Mouse (Mus musculus): ENCODE results near the gene Rbm47. TPM values are rescaled to one million over a fixed set of nuclear protein-coding genes. Genes with fewer than 3 reads are reported as not detected.
A peak's percentile ranks its signal among the peaks of the same experiment; 100 is the strongest.

Gene Rbm47
- polyA plus RNA-seq, 1 experiment from 2014 or later: 75.0 TPM

DNA sequence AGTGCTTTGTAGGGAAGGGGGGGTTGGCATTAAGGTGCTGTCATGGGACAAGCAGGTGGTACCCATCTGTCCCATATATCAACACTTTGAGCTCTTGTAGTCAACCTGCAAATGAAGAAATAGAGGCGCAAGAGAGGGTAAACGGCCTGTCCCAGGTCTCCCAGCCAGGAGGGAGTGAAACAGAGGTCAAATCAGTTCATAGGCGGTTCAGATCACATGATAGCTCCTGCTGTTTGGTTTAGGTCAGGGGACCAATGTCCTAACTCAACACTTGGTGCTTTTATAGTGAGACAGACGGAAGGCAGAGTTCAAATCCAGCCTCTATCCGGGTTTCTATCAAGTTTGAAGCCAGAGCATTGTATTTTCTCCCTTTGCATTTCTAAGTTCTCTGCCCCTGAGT, 6.0 kb downstream of the Rbm47 start:
- H3K4me2 ChIP-seq (replicated peaks; ENCODE audit: low read depth, low read length): no peak overlapping the region
- no peak for ATAC-seq (ENCODE audit: low FRiP score, low TSS enrichment)
- WGBS: 75% methylated on average over 5 of the region's 5 CpGs
- no peaks in the 10 kb centered on the region for H3K36me3 ChIP-seq (ENCODE audit: insufficient read depth, low read length)
- H3K9me3 ChIP-seq (ENCODE audit: low read length): no peaks in the 10 kb centered on the region
- H3K27ac ChIP-seq (ENCODE audit: low read length): no peak overlapping the region
- H3K4me1 ChIP-seq (ENCODE audit: insufficient read depth, low read length): peaks cover 8% of the 10 kb centered on the region; the same call in 1 of the 2 replicates
- H3K4me3 ChIP-seq (ENCODE audit: low read length): no peak overlapping the region
- H3K9ac ChIP-seq (replicated peaks; ENCODE audit: low read length): no peak overlapping the region
- no peaks in the 10 kb centered on the region for H3K27me3 ChIP-seq (ENCODE audit: insufficient read depth, low read length)

GRCm38 (mm10) chr5:66166193-66166629, 6.7 kb downstream of the Rbm47 start:
- H3K4me1 ChIP-seq (ENCODE audit: insufficient read depth, low read length): peaks cover 8% of the 10 kb centered on the region; the same call in 1 of the 2 replicates
- H3K9me3 ChIP-seq (ENCODE audit: low read length): no peaks in the 10 kb centered on the region
- H3K27ac ChIP-seq (ENCODE audit: low read length): no peak overlapping the region
- no peak overlapping the region for H3K4me2 ChIP-seq (replicated peaks; ENCODE audit: low read depth, low read length)
- no peak overlapping the region for H3K9ac ChIP-seq (replicated peaks; ENCODE audit: low read length)
- H3K27me3 ChIP-seq (ENCODE audit: insufficient read depth, low read length): no peaks in the 10 kb centered on the region
- 43% methylated on average over 4 of the region's 4 CpGs for WGBS
- H3K4me3 ChIP-seq (ENCODE audit: low read length): no peak overlapping the region
- ATAC-seq (ENCODE audit: low FRiP score, low TSS enrichment): no peak
- H3K36me3 ChIP-seq (ENCODE audit: insufficient read depth, low read length): no peaks in the 10 kb centered on the region

- Histone ChIP-seq H3K27me3 (ENCODE audit: insufficient read depth, low read length) (no peaks in the 10 kb centered on the region), H3K9me3 (ENCODE audit: low read length) (no peaks in the 10 kb centered on the region), H3K4me1 (ENCODE audit: insufficient read depth, low read length) (peaks cover 7% of the 10 kb centered on the region; the same call in 1 of the 2 replicates), H3K4me3 (ENCODE audit: low read length) (no peak overlapping the region), H3K4me2 (replicated peaks; ENCODE audit: low read depth, low read length) (no peak overlapping the region), H3K36me3 (ENCODE audit: insufficient read depth, low read length) (no peaks in the 10 kb centered on the region), H3K9ac (replicated peaks; ENCODE audit: low read length) (no peak overlapping the region), H3K27ac (ENCODE audit: low read length) (no peak overlapping the region)
- 80% methylated on average over 8 of the region's 8 CpGs for WGBS
- no peak for ATAC-seq (ENCODE audit: low FRiP score, low TSS enrichment)
Measured at GRCm38 (mm10) chr5:66165748-66166147, 7.2 kb downstream of the Rbm47 start.

DNA sequence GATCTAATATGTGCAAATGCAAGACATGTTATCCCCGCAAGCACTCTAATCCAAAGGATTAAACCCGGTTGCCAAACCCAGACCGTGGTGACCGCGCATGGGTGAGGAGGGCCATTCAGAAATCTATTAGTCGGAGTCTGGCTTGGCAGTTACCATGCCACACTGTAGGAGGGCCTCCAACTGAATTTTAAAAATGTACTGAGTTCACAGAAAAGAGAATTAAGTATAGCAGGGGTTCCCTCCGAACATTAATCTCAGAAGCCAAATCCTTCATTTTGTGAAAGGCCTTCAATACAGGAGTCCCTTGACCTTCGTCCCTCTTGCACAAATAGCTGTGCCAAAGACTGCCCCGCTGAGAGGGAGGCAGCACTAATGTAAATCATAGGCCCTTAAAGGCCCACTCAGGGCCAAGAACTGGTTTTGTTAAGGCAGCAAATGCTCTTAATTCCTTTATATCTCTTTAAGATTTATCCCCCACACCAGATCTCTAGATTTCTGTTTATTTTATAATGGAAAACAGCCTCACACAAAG, 16.4 kb downstream of the Rbm47 start:
- no peak overlapping the region for H3K9ac ChIP-seq (replicated peaks; ENCODE audit: low read length)
- H3K4me3 ChIP-seq (ENCODE audit: low read length): no peak overlapping the region
- no peak for ATAC-seq (ENCODE audit: low FRiP score, low TSS enrichment)
- no peaks in the 10 kb centered on the region for H3K36me3 ChIP-seq (ENCODE audit: insufficient read depth, low read length)
- H3K27me3 ChIP-seq (ENCODE audit: insufficient read depth, low read length): peaks cover 4% of the 10 kb centered on the region; the same call in 1 of the 2 replicates
- H3K4me2 ChIP-seq (replicated peaks; ENCODE audit: low read depth, low read length): no peak overlapping the region
- 80% methylated on average over 9 of the region's 9 CpGs for WGBS
- no peaks in the 10 kb centered on the region for H3K9me3 ChIP-seq (ENCODE audit: low read length)
- no peak overlapping the region for H3K27ac ChIP-seq (ENCODE audit: low read length)
- H3K4me1 ChIP-seq (ENCODE audit: insufficient read depth, low read length): peaks cover 14% of the 10 kb centered on the region; the same call in 1 of the 2 replicates

- Histone ChIP-seq H3K9ac (replicated peaks; ENCODE audit: low read length) (no peak overlapping the region), H3K4me2 (replicated peaks; ENCODE audit: low read depth, low read length) (no peak overlapping the region), H3K27ac (ENCODE audit: low read length) (no peak overlapping the region), H3K36me3 (ENCODE audit: insufficient read depth, low read length) (no peaks in the 10 kb centered on the region), H3K9me3 (ENCODE audit: low read length) (no peaks in the 10 kb centered on the region), H3K4me3 (ENCODE audit: low read length) (no peak overlapping the region), H3K27me3 (ENCODE audit: insufficient read depth, low read length) (peaks cover 4% of the 10 kb centered on the region; the same call in 1 of the 2 replicates), H3K4me1 (ENCODE audit: insufficient read depth, low read length) (peaks cover 26% of the 10 kb centered on the region)
- no peak for ATAC-seq (ENCODE audit: low FRiP score, low TSS enrichment)
- WGBS: 75% methylated on average over 6 of the region's 6 CpGs
Measured at GRCm38 (mm10) chr5:66154616-66155015, 18.3 kb downstream of the Rbm47 start.

DNA sequence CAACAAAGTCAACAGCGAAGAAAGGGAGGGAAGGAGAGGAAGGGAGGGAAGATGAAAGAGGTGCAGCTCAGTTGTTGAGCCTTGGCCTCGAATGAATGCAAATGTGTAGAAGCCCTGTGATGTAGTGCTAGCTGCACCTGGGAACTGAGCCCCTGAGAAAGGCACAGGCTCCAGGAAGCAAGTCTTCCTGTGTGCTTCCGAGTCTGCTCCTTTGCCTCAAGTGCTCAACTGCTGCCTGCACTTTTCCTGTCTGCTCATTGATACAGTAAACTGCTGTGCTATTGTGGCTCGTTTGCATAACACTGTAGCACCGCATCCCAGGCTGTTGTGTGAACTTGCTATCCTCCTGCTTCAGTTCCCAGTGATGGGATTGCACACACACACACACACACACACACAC, 19.4 kb downstream of the Rbm47 start:
- no peak overlapping the region for H3K4me3 ChIP-seq (ENCODE audit: low read length)
- H3K4me2 ChIP-seq (replicated peaks; ENCODE audit: low read depth, low read length): no peak overlapping the region
- H3K9me3 ChIP-seq (ENCODE audit: low read length): no peaks in the 10 kb centered on the region
- no peak overlapping the region for H3K9ac ChIP-seq (replicated peaks; ENCODE audit: low read length)
- H3K36me3 ChIP-seq (ENCODE audit: insufficient read depth, low read length): no peaks in the 10 kb centered on the region
- WGBS: 38% methylated on average over 5 of the region's 5 CpGs
- no peak for ATAC-seq (ENCODE audit: low FRiP score, low TSS enrichment)
- peaks cover 33% of the 10 kb centered on the region for H3K4me1 ChIP-seq (ENCODE audit: insufficient read depth, low read length)
- no peak overlapping the region for H3K27ac ChIP-seq (ENCODE audit: low read length)
- peaks cover 6% of the 10 kb centered on the region; the same call in 1 of the 2 replicates for H3K27me3 ChIP-seq (ENCODE audit: insufficient read depth, low read length)

- no peaks in the 10 kb centered on the region for H3K36me3 ChIP-seq (ENCODE audit: insufficient read depth, low read length)
- WGBS: 11% methylated on average over 37 of the region's 37 CpGs
- H3K9ac ChIP-seq (replicated peaks; ENCODE audit: low read length): peak overlapping the region; percentile 81
- no peaks in the 10 kb centered on the region for H3K9me3 ChIP-seq (ENCODE audit: low read length)
- H3K4me3 ChIP-seq (ENCODE audit: low read length): peak overlapping the region; percentile 63
- peak overlapping the region; percentile 98 for H3K27ac ChIP-seq (ENCODE audit: low read length)
- peak; percentile 88 for ATAC-seq (ENCODE audit: low FRiP score, low TSS enrichment)
- H3K4me2 ChIP-seq (replicated peaks; ENCODE audit: low read depth, low read length): peak overlapping the region; percentile 92
- H3K4me1 ChIP-seq (ENCODE audit: insufficient read depth, low read length): peaks cover 33% of the 10 kb centered on the region
- peaks cover 6% of the 10 kb centered on the region; the same call in 1 of the 2 replicates for H3K27me3 ChIP-seq (ENCODE audit: insufficient read depth, low read length)
Measured at GRCm38 (mm10) chr5:66151301-66152188, 21.4 kb downstream of the Rbm47 start.

- peak overlapping the region; percentile 98 for H3K27ac ChIP-seq (ENCODE audit: low read length)
- peaks cover 33% of the 10 kb centered on the region for H3K4me1 ChIP-seq (ENCODE audit: insufficient read depth, low read length)
- peak overlapping the region; percentile 81 for H3K9ac ChIP-seq (replicated peaks; ENCODE audit: low read length)
- peak; percentile 90 for ATAC-seq (ENCODE audit: low FRiP score, low TSS enrichment)
- peaks cover 6% of the 10 kb centered on the region; the same call in 1 of the 2 replicates for H3K27me3 ChIP-seq (ENCODE audit: insufficient read depth, low read length)
- H3K36me3 ChIP-seq (ENCODE audit: insufficient read depth, low read length): no peaks in the 10 kb centered on the region
- under 1% methylated on average over 43 of the region's 43 CpGs for WGBS
- H3K9me3 ChIP-seq (ENCODE audit: low read length): no peaks in the 10 kb centered on the region
- H3K4me2 ChIP-seq (replicated peaks; ENCODE audit: low read depth, low read length): peak overlapping the region; percentile 92
- peak overlapping the region; percentile 63 for H3K4me3 ChIP-seq (ENCODE audit: low read length)
Measured at GRCm38 (mm10) chr5:66150706-66151300, 22.1 kb downstream of the Rbm47 start.

DNA sequence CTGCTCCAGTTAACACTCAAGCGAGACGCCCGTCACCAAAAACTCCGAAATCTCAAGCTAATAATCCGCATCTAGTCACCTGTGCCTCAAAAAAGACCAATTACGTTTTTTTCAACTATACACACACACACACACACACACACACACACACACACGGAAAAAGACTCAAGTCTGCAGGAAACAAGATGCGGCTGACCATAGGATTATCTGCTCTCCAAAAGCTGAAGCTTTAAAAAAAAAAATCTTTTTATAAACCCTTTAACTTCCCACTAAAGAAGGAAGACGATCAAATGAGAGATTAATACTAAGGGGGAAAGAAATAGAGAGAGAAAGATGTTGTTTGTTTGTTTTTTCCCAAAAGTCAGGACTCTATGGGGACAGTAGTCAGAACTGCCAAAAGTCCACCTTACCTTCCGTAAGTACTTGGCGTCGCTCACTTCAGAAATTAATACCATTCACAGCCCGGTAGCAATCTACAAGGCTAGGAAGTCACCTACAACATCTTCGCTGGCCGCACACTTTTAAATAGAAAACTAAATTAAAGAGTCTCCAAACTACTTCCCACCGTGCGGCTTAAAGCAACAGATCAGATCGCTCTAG, 22.7 kb downstream of the Rbm47 start:
- Histone ChIP-seq H3K9me3 (ENCODE audit: low read length) (no peaks in the 10 kb centered on the region), H3K9ac (replicated peaks; ENCODE audit: low read length) (peak overlapping the region; percentile 81), H3K4me2 (replicated peaks; ENCODE audit: low read depth, low read length) (peak overlapping the region; percentile 92), H3K4me3 (ENCODE audit: low read length) (peak overlapping the region; percentile 63), H3K27me3 (ENCODE audit: insufficient read depth, low read length) (peaks cover 6% of the 10 kb centered on the region; the same call in 1 of the 2 replicates), H3K27ac (ENCODE audit: low read length) (peak overlapping the region; percentile 98), H3K4me1 (ENCODE audit: insufficient read depth, low read length) (peaks cover 33% of the 10 kb centered on the region), H3K36me3 (ENCODE audit: insufficient read depth, low read length) (no peaks in the 10 kb centered on the region)
- 2% methylated on average over 18 of the region's 18 CpGs for WGBS
- ATAC-seq (ENCODE audit: low FRiP score, low TSS enrichment): no peak
